Mouse (Mus musculus) thymus, postnatal 0 days (tissue): Measurements from ENCODE around the gene Cpox. TPM values are rescaled to one million over a fixed set of nuclear protein-coding genes. Genes with fewer than 3 reads are reported as not detected.
A peak's percentile ranks its signal among the peaks of the same experiment; 100 is the strongest.

Experiments used
- DNase-seq: peaks from one replicate; pipeline ENCODE4 v3.0.0-alpha.2; 2015; ENCODE audit warnings: low spot score
- polyA plus RNA-seq: library from polyadenylated mRNA; unstranded; fragments of >200 nt; fragmentation: Nextera tagmentation; extraction: Ambion mirVana; gene quantifications from 2 replicates; pipeline ENCODE4 v1.2.1, GENCODE M21; 2015

The Cpox gene
- polyA plus RNA-seq, 1 experiment from 2014 or later, result 16.3 TPM

DNA sequence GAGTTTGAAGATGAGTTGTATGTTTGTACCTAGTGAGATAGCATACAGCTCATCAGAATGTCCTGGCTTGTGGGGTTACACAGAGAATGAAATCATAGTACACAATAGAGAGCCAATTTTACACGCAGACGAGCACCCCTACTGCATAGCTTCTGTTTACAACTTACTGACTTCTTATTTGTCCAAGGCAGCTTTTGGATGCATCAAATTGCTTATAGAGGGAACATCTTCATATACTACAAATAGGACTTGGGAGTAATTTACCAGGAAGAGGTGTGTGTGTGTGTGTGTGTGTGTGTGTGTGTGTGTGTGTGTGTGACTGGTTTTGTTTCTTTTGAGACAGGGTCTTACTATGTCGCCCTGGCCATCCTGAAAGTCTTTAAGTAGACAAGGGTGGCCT lies 1.5 kb upstream of the Cpox start:
- no peak for DNase-seq

DNA sequence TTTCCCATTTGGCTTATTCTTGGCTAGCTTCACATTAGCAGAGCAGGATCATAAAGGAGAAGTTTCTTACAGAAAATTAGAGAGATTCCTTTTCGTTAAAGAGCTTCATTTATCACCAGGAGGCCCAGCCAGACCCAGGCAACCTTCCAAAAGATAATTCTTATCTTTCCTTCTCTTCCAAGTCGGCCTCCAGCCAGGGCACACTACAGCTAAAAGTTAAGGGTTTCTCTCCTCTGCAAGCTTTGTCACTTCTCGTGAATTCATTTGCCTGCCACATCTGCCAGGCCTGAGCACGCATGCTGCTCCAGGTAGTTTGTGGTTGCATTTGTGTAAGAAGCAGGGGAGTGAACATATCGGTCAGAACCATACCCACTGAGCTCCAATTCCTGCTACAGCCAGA lies 828 bp upstream of the Cpox start:
- DNase-seq, result no peak

DNA sequence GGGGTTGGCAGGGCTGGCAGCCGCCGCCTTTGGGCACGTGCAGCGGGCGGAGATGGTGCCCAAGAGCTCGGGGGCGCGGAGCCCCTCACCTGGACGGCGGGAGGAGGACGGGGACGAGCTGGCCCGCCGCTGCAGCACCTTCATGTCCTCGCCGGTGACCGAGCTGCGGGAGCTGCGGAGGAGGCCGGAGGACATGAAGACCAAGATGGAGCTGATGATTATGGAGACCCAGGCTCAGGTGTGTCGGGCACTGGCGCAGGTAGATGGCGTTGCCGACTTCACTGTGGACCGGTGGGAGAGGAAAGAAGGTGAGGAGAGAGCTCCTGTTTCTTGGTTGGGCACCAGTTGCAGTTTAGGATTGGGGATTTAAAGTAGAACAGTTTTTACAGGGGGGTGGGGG lies 551 bp downstream of the Cpox start:
- no peak for DNase-seq

DNA sequence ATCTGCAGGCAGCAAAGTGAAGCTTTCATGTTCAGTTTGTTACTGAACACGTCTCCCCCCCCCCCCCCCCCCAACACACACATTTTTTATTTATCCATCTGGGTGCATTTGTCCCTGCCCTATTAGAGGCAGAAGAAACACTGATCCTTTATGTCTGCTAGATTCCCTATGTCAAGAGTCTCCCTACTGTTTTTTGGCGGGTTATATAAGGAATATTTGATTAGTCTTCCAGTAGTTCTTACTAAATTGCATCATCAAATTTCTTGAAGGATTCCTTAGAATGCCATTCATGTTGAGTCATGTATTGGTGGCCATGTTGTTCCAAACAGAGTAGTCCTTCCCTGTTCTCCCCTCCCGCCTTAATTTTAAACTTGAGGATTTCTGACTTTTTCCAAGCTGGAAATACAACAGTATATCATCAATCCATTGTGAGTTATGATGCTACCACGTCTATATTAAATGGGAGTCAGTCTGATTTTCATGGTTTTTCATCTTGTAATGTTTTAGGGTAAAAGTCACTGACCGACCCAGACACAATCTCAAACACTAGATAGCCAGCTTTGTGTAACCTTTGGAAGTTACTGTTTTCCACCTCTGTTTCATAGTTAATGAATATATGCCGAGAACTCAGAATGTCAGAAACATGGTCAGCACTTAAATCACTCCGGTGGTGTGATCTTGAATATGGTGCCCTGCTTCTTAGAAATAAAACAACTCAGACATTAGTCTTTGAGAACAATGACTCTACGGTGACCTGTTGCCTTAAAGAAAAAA lies 1.3 kb downstream of the Cpox start:
- no peak for DNase-seq

DNA sequence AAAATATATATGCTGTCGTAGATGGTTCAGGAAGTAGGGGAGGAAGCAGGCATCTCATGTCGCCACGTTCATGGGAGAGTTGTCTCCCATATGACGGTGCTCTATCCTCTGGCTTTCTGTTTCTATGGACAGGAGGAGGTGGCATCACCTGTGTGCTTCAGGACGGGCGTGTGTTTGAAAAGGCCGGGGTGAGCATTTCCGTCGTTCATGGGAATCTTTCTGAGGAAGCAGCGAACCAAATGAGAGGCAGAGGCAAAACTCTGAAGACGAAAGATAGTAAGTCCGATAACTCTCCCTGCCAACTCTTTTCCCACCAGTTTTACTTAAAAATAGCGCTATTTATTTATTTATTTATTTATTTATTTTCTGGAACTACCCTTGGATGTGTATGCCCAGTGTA lies 2.3 kb downstream of the Cpox start:
- no peak for DNase-seq

- DNase-seq, result no peak
Measured at GRCm38 (mm10) chr16:58673811-58674410, 3.8 kb downstream of the Cpox start.

DNA sequence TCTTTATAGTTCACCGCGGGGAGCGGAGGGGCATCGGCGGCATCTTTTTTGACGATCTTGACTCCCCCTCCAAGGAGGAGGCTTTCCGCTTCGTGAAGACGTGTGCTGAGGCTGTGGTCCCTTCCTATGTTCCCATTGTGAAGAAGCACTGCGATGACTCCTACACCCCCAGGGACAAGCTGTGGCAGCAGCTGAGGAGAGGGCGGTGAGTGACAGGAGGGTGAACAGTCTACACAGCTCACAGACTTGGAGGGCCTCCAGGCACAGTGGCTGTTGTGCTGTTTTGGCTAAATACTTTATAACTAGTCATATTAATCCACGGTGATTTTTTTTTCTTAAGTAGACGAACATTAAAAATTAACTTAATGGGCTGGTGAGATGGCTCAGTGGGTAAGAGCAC lies 5.2 kb downstream of the Cpox start:
- no peak for DNase-seq

- DNase-seq, result no peak
Measured at GRCm38 (mm10) chr16:58676156-58676555, 6.1 kb downstream of the Cpox start.

GRCm38 (mm10) chr16:58676633-58677032 lies 6.5 kb downstream of the Cpox start:
- no peak for DNase-seq

DNA sequence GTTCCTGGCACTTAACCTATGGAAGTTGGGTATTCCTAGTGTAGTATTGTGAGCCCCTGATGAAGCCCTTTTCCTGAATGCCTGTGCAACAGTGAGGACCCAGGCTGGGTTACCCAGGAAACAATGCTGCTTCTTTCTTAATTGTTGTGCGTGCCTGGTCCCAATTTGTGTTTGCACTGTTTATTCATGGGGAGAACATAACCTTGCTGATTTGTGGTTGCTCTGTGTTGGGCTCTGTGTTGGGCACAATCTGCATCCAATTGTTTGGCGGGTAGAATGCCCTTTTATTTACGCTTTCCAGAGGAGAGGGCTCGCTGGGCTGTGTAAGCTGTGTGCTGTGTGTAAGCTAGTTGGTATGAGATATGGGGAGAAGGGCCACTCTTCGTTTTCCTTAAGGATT lies 7.4 kb downstream of the Cpox start:
- no peak for DNase-seq

DNA sequence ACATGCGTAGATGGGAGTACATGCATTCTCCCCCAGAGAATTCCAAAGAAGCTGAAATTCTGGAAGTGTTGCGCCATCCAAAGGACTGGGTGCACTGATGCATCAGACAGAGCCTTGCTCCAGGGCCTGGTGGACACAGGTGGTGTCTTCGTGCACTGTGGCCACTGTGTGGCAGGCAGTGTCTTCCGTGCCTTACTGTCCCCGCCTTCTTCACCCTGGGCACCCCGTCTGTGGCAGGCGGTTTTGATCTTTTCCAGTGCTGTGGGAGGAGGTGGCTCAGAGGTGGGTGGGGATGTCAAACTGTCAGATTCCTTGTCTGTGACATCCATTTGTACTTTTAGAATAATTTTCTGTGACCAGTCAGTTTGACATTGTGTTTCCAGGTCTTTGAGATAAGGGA lies 8.6 kb downstream of the Cpox start:
- DNase-seq, result no peak

DNA sequence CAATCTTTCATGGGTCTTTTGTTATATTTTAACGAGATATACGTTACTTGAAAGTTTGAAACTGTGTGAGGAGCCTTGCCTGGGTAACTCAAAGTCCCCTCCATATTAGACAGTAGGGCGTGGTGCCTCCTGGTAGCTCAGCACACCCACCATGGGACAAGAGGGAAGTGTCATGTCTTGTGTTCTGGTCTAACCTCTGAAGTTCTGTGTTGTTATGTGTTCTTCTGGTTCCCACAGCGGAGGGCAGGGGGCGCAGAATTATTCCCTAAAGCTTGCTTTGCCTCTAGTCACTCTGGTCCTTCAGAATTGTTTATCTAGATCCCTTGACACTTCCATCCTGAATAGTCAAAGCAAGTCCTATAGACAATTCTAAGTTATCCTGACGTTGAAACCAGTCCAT lies 12.0 kb downstream of the Cpox start:
- no peak for DNase-seq

DNA sequence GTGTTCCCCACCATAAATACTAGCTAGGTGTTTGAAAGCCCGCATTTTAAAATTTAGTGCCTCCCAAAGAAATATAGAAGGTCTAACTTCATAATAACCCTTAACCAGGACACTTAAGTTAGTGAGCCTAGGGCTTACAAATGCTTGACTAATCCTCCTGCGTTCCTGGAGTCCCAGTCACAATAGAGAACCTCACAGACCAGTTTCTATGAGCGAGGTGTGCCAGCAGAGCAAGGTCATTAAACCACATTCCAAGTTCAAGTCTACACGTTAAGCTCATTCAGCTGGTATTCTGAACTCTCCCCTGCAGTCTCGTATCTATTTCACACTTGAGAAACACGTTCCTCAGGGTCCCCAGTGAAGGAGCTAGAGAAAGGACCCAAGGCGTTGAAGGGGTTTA lies 12.8 kb downstream of the Cpox start:
- no peak for DNase-seq

- DNase-seq, result no peak
Measured at GRCm38 (mm10) chr16:58683911-58684310, 13.8 kb downstream of the Cpox start.

DNA sequence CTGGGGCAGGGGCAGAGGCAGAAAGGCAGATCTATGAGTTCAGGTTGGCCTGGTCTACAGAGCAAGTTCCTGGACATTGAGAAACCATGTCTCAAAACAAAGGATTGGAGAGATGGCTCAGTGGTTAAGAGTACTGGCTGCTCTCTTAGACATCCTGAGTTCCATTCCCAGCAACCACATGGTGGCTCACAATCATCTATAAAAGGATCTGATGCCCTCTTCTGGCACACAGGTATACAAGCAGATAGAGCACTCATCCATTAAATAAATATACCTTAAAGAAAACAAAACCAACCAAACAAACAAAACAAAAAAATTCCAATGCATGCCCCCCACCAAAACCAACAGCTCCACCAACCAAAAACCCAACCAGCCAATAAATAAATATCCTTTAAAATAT lies 14.4 kb downstream of the Cpox start:
- no peak for DNase-seq

- DNase-seq, result peak; percentile 44
Measured at GRCm38 (mm10) chr16:58685548-58686537, 15.8 kb downstream of the Cpox start.

GRCm38 (mm10) chr16:58688534-58688933 lies 18.4 kb downstream of the Cpox start:
- DNase-seq, result no peak

DNA sequence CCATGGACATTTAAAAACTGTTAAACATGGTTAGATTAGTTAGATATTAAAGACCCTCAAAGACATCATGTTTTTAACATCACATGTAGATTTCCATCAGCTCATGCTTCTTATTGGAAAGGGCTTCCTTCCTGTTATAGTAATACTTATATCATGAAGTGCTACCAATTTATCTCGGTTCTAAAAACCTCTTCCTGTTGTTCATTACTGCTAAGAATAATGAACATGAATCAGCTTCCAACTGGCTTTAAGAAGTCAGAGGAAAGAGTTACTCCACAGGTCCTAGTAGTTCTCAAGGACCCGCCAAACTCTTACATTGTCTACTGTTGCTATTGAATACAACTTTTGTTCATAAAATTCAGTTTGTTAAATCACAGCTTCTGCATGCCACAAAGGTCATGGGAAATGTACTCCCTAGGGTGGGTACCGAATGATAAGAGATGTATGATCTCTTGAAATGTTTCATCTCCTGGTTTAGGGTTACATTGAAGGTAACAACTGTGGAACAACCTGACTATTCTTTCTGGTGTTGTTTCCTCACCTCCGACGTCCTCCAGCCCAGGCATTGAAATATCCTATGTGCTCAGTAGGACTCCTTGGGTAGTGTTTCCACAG lies 19.6 kb downstream of the Cpox start:
- no peak for DNase-seq

DNA sequence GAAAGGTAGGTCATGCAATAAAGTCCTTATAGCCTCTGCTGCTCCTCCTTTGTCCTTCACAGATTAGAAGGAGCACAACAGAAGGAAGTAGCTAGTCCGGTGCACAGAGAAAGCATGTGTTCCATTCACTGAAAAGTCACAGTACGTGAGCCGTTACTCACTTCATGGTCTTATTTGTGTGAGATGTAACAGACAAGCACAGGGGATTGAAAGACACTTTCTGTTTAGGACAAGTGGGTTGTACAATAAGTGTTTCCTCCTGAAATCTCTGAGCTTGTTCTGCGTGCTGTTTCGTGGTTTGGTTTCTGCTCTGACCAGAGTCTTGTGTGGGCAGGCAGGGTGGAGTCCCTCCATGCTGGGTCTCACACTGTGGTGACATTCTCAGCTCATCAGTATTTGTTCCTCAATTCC lies 20.2 kb downstream of the Cpox start:
- no peak for DNase-seq

- no peak for DNase-seq
Measured at GRCm38 (mm10) chr16:58694091-58694490, 24.0 kb downstream of the Cpox start.

DNA sequence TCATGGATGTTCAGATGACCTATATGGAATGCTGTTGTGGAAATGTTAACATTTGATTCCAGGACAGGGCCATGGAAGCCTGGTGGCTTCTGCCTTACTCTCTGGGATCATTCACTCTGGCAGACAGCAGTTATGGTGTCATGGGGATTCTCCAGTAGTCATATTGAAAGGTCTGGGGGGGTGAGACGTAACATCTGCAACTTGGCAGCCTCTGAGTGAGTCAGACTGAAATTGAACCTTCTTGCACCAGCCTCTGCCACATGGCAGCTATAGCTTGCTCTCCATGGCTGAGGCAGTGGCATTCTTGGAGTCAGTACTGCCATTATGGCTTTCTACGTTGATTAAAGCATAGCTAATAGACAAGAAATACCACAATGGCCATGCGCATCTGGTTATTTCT lies 26.7 kb downstream of the Cpox start:
- DNase-seq, result no peak

DNA sequence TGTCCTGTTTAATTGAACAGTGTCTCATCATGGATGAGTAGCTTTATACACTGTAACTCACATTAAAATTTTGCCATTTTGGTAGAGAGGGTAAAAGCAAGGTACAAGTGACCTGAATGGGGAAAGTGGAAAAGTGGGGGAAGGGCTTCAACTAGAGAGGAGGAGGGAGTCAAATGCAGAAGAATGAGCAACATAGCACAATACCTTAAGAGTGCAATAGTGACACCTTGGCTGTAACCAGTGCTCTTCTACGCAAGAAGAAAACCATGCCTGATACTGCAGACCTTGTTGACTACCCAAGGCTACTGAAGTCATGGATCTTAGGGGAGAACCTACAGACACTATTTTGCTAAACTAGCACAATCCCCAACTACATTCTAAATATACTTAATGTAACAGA lies 27.2 kb downstream of the Cpox start:
- no peak for DNase-seq
